Mouse (Mus musculus) forebrain, embryonic 12.5 days (tissue): ENCODE measurements at regions not wholly inside any gene's neighbourhood (a gene's known extent, or its start where the extent isn't known, plus 50 kb on each side); places are given as distances from the start of the nearest gene placed in this dataset.

Experiments used
- ATAC-seq: fragments of 200-750 bp; cut with Nextera tagmentation; 2 replicates; pipeline ENCODE4 v1.8.0; 2017; ENCODE audit warnings: moderate TSS enrichment; ENCODE audit not compliant: low FRiP score
- H3K27ac ChIP-seq: fragments of 300-500 bp; sonication (generic); 2 replicates; pipeline ENCODE4 v1.5.1; 2016; ENCODE audit warnings: mild to moderate bottlenecking
- H3K27me3 ChIP-seq: fragments of 300-500 bp; sonication (generic); 2 replicates; pipeline ENCODE4 v1.6.1; 2016; ENCODE audit warnings: mild to moderate bottlenecking
- H3K36me3 ChIP-seq: fragments of 300-500 bp; sonication (generic); replicated peaks from 2 replicates; pipeline ENCODE4 v1.6.1; 2016; ENCODE audit warnings: mild to moderate bottlenecking
- H3K4me1 ChIP-seq: fragments of 300-500 bp; sonication (generic); 2 replicates; pipeline ENCODE4 v1.6.1; 2016
- H3K4me2 ChIP-seq: fragments of 300-500 bp; sonication (generic); 2 replicates; pipeline ENCODE4 v1.6.1; 2016; ENCODE audit warnings: mild to moderate bottlenecking, moderate library complexity
- H3K4me3 ChIP-seq: fragments of 300-500 bp; sonication (generic); replicated peaks from 2 replicates; pipeline ENCODE4 v1.5.1; 2016; ENCODE audit warnings: mild to moderate bottlenecking
- H3K9ac ChIP-seq: fragments of 300-500 bp; sonication (generic); 2 replicates; pipeline ENCODE4 v1.6.1; 2016; ENCODE audit warnings: mild to moderate bottlenecking
- H3K9me3 ChIP-seq: fragments of 300-500 bp; sonication (generic); 2 replicates; pipeline ENCODE4 v1.6.1; 2016
- WGBS: fragments of 180-500 bp; shearing (Covaris S2); methylation state at CpG from one replicate; pipeline ENCODE4 v1.1.7; 2016; 5-methylcytosine and 5-hydroxymethylcytosine counted together

DNA sequence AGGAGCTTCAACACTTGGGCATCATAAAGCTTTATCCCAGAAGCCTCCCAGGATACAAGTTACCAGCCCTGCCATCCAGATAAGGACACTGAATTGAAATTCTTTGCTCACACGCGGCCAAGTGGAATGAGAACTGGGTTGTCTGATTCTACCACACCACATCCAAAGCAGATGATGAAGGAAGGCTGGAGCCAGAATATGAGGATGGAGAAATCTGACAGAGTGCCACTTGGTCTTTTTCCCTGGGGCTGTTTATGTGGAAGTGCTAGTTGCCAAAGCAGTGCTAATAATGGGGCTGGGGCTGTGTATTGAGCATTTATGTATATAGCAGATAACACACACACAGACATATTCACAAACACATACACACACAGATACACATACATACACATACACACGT is 92.2 kb downstream of the Ephb3 start:
- H3K4me2 ChIP-seq = no peak overlapping the region
- H3K4me1 ChIP-seq = peaks cover 25% of the 10 kb centered on the region
- ATAC-seq = no peak
- H3K4me3 ChIP-seq = no peak overlapping the region
- WGBS = 82% methylated on average over 3 of the region's 3 CpGs
- no peak overlapping the region for H3K9ac ChIP-seq
- H3K36me3 ChIP-seq = no peaks in the 10 kb centered on the region
- H3K27me3 ChIP-seq = peaks cover 15% of the 10 kb centered on the region; the same call in 1 of the 2 replicates
- no peaks in the 10 kb centered on the region for H3K9me3 ChIP-seq
- no peak overlapping the region for H3K27ac ChIP-seq

DNA sequence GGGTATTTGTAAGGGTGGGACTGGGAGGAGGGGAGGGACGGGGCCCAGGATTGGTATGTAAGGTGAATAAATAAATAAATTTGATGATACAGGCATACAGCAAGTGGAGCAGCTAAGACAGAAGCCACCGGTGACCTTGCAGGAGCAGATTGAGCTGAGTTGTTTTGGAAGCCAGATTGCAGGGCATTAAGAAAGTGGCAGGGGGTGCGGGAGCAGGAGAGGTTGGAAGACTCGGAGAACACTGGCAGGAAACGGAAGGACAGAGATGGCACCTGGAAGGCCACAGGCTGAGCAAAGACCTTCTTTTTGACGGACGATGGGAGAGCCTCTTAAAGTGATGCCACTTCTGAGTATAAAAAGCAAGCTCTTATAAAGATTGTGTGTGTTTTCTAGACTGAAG is 94.3 kb downstream of the Ephb3 start:
- Histone ChIP-seq H3K27me3 (peaks cover 10% of the 10 kb centered on the region; the same call in 1 of the 2 replicates), H3K27ac (no peak overlapping the region), H3K36me3 (no peaks in the 10 kb centered on the region), H3K9me3 (no peaks in the 10 kb centered on the region), H3K9ac (no peak overlapping the region), H3K4me1 (peaks cover 17% of the 10 kb centered on the region), H3K4me3 (no peak overlapping the region), H3K4me2 (no peak overlapping the region)
- 73% methylated on average over 7 of the region's 7 CpGs for WGBS
- no peak for ATAC-seq

DNA sequence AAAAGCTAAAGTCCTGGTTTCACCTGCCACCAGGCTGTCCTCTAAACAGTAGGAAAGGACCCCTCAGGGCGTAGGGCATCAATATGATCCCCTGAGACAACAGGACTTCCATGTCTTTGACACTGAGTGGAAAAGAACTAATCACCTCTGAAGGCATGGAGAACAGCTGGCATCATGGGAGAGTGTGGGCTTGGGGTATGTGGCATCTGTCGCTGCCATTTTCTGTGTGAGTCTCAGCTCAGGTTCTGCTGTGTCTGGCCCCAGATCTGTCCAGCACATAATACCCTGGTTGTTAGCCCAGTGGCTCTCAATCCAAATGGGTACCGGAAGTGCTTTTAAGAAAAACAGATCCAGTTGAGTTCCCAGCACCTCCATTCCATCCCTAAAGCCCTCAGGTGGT is 101.3 kb downstream of the Ephb3 start:
- Histone ChIP-seq H3K4me1 (peaks cover 10% of the 10 kb centered on the region), H3K9me3 (no peaks in the 10 kb centered on the region), H3K27ac (no peak overlapping the region), H3K4me2 (no peak overlapping the region), H3K4me3 (no peak overlapping the region), H3K27me3 (peaks cover 19% of the 10 kb centered on the region), H3K36me3 (no peaks in the 10 kb centered on the region), H3K9ac (no peak overlapping the region)
- no peak for ATAC-seq
- 89% methylated on average over 3 of the region's 3 CpGs for WGBS

DNA sequence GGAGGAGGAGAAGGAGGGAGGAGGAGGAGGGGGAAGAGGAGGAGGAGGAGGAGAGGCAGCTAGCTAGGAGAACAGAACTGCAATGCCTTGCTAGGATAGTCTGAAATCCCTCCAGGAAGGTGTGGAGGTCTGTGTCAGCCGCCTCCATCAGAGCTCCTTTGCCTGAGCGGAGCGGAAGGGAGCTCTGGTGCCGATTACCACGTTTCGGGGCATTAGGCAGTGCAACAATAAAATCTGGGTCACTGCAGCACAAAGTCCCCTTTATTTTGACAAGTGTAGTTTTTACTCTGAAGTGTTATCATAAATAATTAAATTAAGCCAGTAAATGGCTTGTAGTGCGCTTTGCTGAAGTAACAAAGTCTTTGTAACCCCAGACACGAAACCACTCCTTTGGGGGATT is 104.0 kb downstream of the Ephb3 start:
- H3K36me3 ChIP-seq = no peaks in the 10 kb centered on the region
- peaks cover 17% of the 10 kb centered on the region for H3K4me1 ChIP-seq
- H3K9me3 ChIP-seq = no peaks in the 10 kb centered on the region
- no peak overlapping the region for H3K27ac ChIP-seq
- no peak for ATAC-seq
- H3K4me2 ChIP-seq = no peak overlapping the region
- 54% methylated on average over 8 of the region's 8 CpGs for WGBS
- peaks cover 26% of the 10 kb centered on the region for H3K27me3 ChIP-seq
- H3K4me3 ChIP-seq = no peak overlapping the region
- no peak overlapping the region for H3K9ac ChIP-seq

DNA sequence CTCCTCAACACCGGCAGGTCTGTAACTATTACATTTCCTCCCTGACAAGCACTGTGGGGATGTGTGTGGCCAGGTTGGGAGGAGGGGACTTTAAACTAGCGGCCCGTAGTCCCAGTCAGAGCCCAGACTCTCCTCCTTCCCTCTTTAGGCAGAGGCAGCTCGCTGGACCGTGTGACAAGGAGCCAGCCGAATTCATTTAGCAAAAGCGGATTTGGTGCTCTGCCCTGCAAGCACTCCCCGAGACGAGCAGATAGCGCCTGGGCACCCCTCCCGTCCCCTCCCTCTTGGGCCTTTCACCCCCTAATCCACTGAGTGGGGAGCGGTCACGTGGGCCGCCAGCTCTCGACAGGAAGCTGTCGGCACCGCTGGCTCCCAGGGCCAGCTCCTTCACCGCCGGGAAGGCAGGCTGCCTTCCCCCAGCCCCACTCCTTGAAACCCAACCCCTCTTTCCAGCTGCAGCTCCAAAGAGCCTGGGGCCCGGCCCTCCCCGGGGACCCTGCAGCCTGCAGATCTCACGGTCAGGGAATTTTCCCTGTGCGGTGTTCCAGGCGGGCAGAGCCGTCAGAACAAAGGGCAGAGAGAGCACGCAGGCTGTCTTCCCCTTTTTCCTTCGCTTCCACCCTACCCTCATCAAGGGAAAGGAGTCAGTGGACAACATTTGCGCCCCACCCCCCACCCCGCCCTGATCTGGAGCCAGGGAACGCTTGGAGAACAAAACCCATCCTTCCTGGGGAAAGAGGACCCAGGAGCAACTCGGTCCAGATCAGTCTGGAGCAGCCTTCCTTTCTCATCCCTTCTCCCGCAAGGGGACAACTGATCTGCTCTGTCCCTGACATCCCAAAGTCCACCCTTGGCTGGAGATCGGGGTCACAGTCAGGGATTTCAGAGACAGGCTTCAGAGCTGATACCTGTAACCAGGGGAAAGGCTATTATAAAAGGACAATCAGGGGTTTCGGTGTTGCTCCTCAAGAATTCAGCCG is 106.4 kb downstream of the Ephb3 start:
- Histone ChIP-seq H3K27ac (peak overlapping the region; percentile 89), H3K27me3 (peaks cover 30% of the 10 kb centered on the region), H3K4me3 (peak overlapping the region; percentile 41), H3K36me3 (no peaks in the 10 kb centered on the region), H3K9ac (peak overlapping the region; percentile 73), H3K4me1 (peaks cover 21% of the 10 kb centered on the region), H3K4me2 (peak overlapping the region; percentile 82), H3K9me3 (no peaks in the 10 kb centered on the region)
- 2% methylated on average over 35 of the region's 35 CpGs for WGBS
- peak; percentile 82 for ATAC-seq

DNA sequence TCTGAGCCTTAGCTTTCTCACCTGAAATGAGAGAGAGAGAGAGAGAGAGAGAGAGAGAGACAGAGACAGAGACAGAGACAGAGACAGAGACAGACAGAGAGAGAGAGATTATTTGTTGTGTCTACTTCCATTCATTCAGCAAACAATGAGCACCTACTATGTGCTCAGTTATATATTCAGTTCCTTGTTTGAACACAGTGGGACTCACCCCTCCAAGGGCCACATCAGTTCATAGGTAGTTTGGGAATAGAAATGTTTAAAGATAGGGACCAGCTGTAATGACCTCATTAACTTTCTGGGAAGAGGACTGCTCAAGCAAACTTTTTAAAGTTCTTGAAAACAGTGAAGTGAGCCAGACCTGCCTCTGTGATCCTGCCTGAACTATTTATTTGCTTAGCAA is 107.2 kb downstream of the Ephb3 start:
- no peaks in the 10 kb centered on the region for H3K36me3 ChIP-seq
- H3K4me2 ChIP-seq = 0 out of 2 replicates have a peak overlapping the region, but pooled peaks have one; percentile 82
- H3K4me1 ChIP-seq = peaks cover 21% of the 10 kb centered on the region
- H3K4me3 ChIP-seq = no peak overlapping the region
- no peak overlapping the region for H3K9ac ChIP-seq
- no peaks in the 10 kb centered on the region for H3K9me3 ChIP-seq
- peaks cover 30% of the 10 kb centered on the region for H3K27me3 ChIP-seq
- peak overlapping the region; percentile 89; the same call in 1 of the 2 replicates for H3K27ac ChIP-seq
- no peak for ATAC-seq

DNA sequence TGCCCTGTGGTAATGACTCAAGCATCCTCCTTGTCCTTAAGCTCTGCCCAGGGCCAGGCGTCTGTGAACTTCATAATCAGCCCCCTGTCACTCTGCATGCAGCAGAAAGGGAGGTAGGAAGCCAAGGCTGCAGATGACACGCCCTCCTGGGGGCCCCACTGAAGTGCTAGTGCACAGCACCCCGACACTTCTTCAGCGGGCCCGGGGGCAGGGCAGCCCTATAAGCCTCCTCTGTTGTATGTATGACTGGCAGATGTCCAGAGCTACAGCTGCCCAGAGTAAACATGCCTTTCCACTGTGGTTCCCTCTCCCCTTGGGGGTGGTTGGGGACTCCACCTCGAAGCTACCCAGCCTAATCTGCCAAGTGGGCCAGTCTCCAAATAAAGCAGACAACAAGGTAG is 107.2 kb upstream of the Vps8 start:
- ATAC-seq = no peak
- WGBS = 61% methylated on average over 6 of the region's 6 CpGs
- H3K36me3 ChIP-seq = no peaks in the 10 kb centered on the region
- no peaks in the 10 kb centered on the region for H3K9me3 ChIP-seq
- H3K4me3 ChIP-seq = no peak overlapping the region
- no peak overlapping the region for H3K9ac ChIP-seq
- no peak overlapping the region for H3K4me2 ChIP-seq
- H3K4me1 ChIP-seq = peaks cover 13% of the 10 kb centered on the region
- H3K27me3 ChIP-seq = peaks cover 14% of the 10 kb centered on the region
- H3K27ac ChIP-seq = no peak overlapping the region

DNA sequence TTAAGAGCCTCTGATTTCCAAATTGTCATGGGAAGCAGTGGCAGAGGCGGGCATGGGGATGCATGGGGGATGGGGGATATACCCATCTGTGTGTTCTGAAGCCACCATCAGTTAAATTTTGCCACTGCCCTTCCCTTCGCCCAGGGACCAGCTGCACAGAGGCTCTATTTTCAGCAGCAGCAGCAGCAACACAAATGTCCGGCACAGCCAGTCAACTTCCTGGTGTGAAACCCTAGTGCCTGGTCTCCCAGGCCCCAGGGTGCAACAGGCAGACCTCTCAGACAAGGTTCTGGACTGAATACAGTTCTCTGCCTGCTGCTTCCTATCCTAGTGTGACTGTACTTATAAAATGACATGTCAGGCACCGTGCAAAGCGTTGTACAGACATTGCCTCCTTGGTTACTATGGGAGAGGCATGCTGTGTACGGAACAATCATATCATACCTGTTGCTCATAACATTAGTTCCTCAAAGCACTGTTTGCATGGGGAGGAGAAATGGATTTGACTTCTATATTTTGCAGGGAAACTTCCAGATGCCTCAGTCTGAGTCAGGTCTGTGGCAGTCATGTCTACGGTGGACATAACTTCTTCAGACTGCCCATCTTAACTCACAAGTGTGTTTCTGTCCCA is 104.8 kb upstream of the Vps8 start:
- Histone ChIP-seq H3K27ac (no peak overlapping the region), H3K4me1 (peaks cover 16% of the 10 kb centered on the region), H3K4me3 (no peak overlapping the region), H3K36me3 (no peaks in the 10 kb centered on the region), H3K9me3 (no peaks in the 10 kb centered on the region), H3K9ac (no peak overlapping the region), H3K4me2 (no peak overlapping the region), H3K27me3 (peaks cover 15% of the 10 kb centered on the region)
- 82% methylated on average over 7 of the region's 7 CpGs for WGBS
- ATAC-seq = no peak

DNA sequence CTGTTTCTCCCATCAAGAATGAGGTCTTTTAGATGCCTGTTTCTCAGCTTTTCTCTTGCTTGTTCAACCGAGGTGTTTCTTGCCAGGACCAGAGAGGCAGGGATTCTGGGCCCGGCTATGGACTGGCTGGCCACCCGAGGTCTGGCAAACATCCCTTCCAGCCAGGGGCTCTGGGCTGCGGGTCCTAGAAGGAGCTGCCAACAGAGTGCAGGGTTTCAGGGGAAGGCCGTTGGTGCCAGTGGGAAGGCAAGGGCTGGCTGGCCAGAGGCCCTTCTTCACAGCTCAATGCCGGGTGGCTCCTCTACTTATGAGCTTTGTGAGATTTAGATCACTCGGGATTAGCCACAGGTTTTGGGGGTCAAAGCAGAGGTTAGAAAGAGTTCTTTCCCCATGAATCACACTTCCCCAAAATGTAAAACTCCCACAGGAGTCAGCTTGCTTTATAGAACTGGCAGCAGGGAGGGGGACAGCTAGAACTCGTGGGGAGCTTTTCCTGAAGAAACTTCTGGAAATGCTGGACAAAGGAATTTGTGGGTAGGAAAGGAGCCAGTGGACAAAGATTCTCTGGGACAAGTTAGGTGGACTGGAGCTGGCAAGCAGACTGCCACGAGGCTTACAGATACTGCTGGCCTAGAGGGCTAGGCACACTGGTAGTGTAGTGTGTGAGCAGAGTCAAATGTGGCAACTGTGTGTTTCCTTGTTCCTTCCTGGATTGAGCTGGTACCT is 104.1 kb upstream of the Vps8 start:
- Histone ChIP-seq H3K27me3 (peaks cover 18% of the 10 kb centered on the region), H3K4me2 (no peak overlapping the region), H3K9ac (no peak overlapping the region), H3K4me3 (no peak overlapping the region), H3K9me3 (no peaks in the 10 kb centered on the region), H3K4me1 (peaks cover 18% of the 10 kb centered on the region), H3K27ac (no peak overlapping the region), H3K36me3 (no peaks in the 10 kb centered on the region)
- 68% methylated on average over 9 of the region's 9 CpGs for WGBS
- no peak for ATAC-seq

DNA sequence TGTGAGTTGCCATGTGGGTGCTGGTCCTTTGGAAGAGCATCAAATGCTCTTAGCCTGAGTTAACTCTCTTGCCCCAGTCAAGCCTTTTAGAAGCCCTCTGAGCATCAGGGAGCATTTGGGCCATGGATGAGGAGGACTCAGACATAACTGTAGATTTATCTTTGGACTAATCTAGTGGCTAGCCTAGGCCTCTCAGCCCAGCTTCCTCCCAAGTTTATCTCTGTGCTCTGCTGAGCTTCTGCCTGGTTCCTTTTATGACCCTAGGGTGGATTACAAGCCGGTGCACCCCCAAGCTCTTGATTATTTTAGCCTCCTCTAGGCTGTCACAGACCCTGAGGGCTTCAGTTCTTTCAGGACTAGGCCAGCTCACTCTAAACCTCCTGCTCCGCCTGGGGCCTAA is 102.6 kb upstream of the Vps8 start:
- Histone ChIP-seq H3K9ac (no peak overlapping the region), H3K9me3 (no peaks in the 10 kb centered on the region), H3K4me3 (no peak overlapping the region), H3K27me3 (peaks cover 14% of the 10 kb centered on the region), H3K4me1 (peaks cover 19% of the 10 kb centered on the region), H3K36me3 (no peaks in the 10 kb centered on the region), H3K27ac (no peak overlapping the region), H3K4me2 (no peak overlapping the region)
- WGBS = 89% methylated on average over 2 of the region's 2 CpGs
- no peak for ATAC-seq

DNA sequence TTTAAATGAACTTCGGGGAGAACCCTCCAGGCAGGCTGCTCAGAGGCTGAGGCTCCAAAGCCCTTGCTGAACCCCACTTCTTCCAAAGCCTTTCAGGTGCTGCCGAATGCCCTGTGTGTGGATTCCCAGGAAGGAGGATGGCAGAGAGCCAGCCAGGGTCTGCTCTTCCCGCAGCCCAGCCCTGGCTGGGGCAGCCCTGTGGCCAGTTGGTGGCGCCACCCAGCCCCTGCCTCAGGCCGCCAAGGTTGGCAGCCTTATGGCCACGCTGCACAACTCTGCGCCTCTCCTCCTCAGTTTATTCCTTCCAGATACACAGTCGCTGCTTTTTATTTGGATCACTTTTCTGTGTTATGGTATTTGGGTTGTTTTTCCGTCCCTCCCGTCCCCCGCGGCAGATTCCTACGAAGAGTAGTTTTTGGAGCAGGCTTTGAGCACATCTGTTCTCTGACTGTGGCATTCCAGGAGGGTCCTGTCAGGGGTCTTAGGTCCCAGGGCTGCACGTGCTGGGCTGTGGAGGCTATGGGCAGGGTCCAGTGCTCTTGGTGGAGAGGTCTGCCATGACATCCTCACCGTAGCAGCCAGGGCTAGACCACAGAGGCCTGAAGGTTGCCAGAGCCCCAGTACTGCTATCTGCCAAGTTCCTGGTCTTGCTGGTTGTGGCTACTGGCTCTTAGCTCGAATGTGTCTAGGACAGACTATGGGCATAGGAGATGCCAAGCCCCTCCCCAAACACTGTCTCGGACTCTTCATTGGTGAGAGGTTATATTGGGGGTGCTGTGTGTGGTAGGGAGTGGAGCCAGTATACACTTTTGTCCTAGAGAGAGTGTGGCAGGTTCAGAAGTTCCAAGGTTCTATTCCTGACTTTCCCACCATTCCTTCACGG is 101.5 kb upstream of the Vps8 start:
- no peak overlapping the region for H3K9ac ChIP-seq
- H3K27me3 ChIP-seq = peaks cover 14% of the 10 kb centered on the region
- no peak for ATAC-seq
- H3K4me3 ChIP-seq = no peak overlapping the region
- no peak overlapping the region for H3K27ac ChIP-seq
- no peaks in the 10 kb centered on the region for H3K9me3 ChIP-seq
- H3K4me1 ChIP-seq = peaks cover 15% of the 10 kb centered on the region
- no peak overlapping the region for H3K4me2 ChIP-seq
- 53% methylated on average over 18 of the region's 18 CpGs for WGBS
- H3K36me3 ChIP-seq = no peaks in the 10 kb centered on the region
